Mouse (Mus musculus): Measurements from ENCODE around the gene Sec23a.
"Not testable (repeated sequence)": the region's sequence is repeated elsewhere in the genome, so short reads cannot be mapped to it uniquely, and the experiment has no call there.

The Sec23a gene

GRCm38 (mm10) chr12:59010482-59010881, 1.3 kb downstream of the Sec23a start:
- peak in 1 of 2 experiments; percentile 34 for DNase-seq (ENCODE audit: inconsistent age in 2 of 2, low spot score in 1 of 2)

DNA sequence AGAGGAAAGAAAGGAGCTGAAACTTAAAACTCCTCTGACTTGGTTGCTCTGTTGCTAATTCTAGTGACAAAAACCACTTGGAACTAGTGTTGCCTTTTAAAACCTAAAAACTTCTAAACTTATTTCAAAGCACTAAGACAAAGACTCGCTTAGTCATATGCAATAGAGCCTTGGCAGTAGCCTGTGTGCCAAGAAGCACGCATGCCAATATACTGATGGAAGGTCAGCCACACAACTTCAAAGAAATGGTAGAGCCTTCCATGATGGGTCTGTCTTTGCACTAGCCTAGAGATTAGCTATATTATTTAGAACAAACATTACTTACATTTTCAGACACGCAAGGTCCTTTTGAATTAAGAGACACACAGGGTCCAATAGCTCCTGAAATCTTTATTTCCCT, 26.1 kb downstream of the Sec23a start:
- DNase-seq (ENCODE audit: inconsistent age in 2 of 2, low spot score in 1 of 2) = peak; percentile 37 to 71

DNA sequence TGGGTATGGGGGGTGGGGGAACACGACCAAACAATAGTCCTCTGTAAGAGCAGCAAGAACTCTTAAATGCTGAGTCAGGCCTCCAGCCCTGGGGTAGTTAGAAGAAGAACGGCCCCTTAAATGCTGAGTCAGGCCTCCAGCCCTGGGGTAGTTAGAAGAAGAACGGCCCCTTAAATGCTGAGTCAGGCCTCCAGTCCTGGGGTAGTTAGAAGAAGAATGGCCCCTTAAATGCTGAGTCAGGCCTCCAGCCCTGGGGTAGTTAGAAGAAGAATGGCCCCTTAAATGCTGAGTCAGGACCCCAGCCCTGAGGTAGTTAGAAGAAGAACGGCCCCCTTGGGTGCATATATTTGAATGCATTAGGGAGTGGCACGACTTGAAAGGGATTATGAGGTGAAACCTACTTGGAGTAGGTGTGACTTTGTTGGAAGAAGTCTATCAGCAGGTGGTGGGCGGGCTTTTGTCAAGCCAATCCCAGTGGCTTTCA, 30.6 kb downstream of the Sec23a start:
- not testable (repeated sequence) for DNase-seq (ENCODE audit: inconsistent age in 2 of 2, low spot score in 1 of 2)

DNA sequence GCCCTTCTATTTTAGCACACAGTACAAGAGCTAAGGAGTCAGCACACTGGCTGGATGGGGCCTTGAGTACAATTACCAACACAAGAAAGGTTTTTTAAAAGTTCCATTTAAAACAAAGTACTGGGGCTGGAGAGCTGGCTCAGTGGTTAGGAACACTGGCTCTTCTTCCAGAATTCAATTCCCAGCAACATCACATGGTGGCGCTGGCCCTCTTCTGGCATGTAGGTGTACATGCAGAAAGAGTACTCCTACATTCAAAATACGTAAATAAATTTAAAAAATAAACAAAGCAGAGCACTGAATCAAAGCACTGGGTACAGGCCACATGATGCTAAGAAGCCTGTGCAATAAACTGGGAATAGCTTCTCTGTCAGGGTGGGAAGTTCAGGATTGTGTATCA, 34.9 kb downstream of the Sec23a start:
- peak in 1 of 2 experiments; percentile 33 for DNase-seq (ENCODE audit: inconsistent age in 2 of 2, low spot score in 1 of 2)

DNA sequence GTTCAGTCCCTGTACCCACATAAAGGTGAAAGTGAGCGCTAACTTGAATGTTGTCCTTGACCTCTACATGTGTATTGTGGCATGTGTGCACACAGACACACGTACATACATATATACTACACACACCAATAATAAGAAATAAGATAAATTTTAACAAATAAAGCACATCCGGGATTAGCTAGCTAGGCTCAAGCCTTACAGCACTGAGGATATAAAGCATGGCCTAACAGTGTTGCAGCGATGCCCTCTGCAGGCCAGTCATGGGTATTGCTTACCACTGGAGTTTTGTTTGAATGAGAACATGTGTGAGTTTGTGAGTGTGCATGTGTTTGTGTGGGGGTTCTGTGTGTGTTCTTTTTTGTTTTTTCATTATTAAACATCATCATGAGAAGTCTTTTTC, 47.2 kb downstream of the Sec23a start:
- peak; percentile 11 to 40 for DNase-seq (ENCODE audit: inconsistent age in 2 of 2, low spot score in 1 of 2)

DNA sequence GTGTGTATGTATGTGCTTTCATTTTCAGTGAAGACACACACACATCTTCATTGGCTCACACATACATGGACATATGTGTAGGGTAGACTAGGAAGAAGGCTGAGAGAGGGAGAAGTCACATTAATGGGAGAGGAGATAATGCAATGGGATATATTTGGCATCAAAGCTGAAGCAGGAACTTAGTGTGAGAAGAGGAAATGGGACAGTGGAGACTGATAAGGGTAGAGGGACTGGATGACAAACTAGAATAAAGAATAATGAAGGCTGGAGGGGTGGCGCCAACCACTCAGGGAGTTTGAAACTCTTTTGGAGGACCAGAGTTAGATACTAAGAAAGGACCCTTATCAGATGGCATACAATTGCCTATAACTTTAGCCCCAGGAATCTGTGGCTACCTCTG, 51.0 kb downstream of the Sec23a start:
- no peak for DNase-seq (ENCODE audit: inconsistent age in 2 of 2, low spot score in 1 of 2)

- no peak for DNase-seq (ENCODE audit: inconsistent age in 2 of 2, low spot score in 1 of 2)
These were observed 55.2 kb downstream of the Sec23a start for GRCm38 (mm10) chr12:58956624-58957023.

DNA sequence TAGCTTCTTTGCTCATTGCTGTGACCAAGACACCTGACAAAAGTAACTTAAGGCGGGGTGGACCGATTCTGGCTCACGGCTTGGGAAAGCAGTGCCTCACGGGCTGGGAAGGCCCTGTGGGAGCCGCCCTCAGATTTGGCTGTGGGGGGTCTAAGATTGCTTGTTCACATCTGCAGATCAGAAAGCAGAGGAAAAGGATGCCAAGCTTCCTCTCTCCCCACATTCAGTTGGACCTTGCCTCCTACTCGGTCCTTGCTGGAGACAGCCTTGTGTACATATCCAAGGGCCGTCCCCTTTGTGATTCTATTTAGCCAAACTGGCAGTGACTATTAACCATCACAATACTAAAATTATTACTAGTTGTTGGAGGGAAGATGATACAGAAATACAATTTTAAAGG, 55.7 kb downstream of the Sec23a start:
- DNase-seq (ENCODE audit: inconsistent age in 2 of 2, low spot score in 1 of 2) = no peak

DNA sequence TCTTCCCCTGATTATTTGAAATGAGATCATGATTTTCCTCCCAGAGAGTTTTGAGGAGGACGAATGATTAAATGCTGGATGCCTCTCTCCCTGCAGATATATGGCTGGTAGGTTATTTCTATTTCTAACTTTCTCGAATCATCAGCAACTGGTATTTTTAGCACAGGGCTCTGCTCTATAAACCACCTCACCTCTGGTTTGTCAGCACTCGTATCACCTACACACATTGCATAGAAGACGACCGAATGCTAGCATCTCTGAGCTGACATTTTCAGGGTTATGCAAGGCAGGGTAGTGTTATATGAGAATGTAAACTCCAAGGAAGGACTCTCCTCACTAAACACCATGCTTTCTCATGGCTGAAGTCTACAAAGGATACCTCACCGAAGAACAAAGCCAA, 63.9 kb downstream of the Sec23a start:
- DNase-seq (ENCODE audit: inconsistent age in 2 of 2, low spot score in 1 of 2) = no peak

DNA sequence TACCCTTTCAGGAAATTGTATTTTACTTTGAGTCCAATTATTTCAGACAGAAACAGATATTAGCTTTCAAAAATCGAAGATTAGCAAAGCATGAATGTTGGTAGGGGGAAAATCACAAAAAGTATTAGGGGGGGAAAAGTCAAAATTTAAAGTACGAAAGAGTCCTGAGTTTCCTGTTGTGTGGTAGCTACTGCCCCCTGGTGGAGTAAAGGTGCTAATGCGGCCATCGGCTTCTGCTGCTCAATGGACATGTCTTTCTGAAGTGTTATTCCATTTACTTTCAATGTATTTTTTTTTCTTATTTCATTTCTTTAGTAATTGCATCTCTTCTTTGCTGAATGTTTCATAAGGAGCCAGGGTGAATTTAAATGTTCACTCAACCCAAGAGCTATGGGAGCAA, 64.6 kb downstream of the Sec23a start:
- peak; percentile 32 to 81 for DNase-seq (ENCODE audit: inconsistent age in 2 of 2, low spot score in 1 of 2)

DNA sequence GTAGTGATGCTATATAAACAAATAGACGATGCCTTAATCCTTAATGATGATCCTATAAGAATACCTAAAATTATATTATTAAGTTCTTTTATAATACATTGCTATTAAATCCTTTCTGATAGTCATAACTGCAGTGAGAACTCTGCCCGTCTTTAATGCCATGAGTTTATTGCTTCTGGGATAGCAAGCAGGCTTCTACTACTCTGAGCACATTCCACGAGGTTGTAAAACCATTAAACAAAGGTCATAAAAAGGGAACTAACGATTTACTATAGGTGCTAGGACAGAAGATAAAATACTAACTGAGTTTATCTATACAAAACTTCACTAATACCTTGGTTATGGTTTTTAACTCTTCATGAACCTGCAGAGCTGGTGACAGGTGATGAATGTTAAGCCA, 69.3 kb downstream of the Sec23a start:
- no peak for DNase-seq (ENCODE audit: inconsistent age in 2 of 2, low spot score in 1 of 2)

DNA sequence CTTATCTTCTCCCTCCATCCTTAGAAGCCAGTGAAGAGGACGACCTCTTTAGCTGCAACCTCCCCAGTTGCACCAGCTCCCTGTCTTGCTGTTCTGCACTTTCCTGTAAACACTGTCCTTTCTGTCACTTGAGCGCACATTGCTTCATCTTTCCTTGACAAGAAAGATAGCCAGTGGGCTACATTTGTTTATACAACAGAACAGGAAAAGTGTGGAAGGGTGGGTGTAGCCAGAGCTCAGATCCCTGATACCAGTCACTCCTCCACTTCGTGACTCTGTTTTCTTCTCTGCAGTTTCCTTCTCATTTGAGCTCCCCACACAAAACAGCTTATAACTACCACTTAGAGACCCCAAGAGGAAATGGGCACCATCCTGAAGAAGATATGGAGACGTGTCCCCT, 77.2 kb downstream of the Sec23a start:
- no peak for DNase-seq (ENCODE audit: inconsistent age in 2 of 2, low spot score in 1 of 2)

DNA sequence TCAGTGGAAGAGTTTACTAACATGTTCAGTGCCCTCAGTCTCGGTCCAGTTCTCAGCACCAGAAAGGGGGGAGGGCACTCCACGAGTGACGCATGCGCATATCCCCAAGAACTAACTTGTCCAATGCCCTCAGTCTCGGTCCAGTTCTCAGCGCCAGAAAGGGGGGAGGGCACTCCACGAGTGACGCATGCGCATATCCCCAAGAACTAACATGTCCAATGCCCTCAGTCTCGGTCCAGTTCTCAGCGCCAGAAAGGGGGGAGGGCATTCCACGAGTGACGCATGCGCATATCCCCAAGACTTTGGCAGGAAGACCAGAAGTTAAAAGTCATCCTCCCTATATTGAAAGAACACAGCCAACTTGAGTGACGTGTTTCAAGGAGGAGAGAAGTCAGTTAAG, 86.8 kb downstream of the Sec23a start:
- DNase-seq (ENCODE audit: inconsistent age in 2 of 2, low spot score in 1 of 2) = no peak

GRCm38 (mm10) chr12:58924025-58924424, 87.8 kb downstream of the Sec23a start:
- peak; percentile 21 to 72 for DNase-seq (ENCODE audit: inconsistent age in 2 of 2, low spot score in 1 of 2)

DNA sequence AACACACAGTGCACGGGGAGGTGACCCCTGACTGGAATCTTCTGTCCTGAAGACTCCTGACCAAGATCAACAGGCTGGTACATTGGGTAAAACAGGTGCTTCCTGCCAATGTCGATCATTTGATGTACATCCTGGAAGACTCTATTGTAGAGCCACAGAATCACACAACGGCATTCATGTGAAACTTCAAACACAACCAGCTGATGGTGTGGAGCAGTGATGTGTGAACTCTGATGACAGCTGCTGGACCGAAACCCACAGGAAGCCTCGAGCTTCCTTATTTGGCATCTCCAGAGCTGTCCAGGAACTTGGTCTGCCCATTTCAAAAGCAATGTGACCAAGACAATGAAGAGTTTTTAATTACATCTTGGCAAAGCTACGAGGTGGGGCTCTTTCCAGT, 91.0 kb downstream of the Sec23a start:
- no peak for DNase-seq (ENCODE audit: inconsistent age in 2 of 2, low spot score in 1 of 2)

GRCm38 (mm10) chr12:58919516-58919915, 92.3 kb downstream of the Sec23a start:
- no peak for DNase-seq (ENCODE audit: inconsistent age in 2 of 2, low spot score in 1 of 2)

GRCm38 (mm10) chr12:58909826-58910225, 102.0 kb downstream of the Sec23a start:
- DNase-seq (ENCODE audit: inconsistent age in 2 of 2, low spot score in 1 of 2) = peak in 1 of 2 experiments; percentile 66
